Mouse (Mus musculus): ENCODE data around the gene Mpdu1. TPM values are rescaled to one million over a fixed set of nuclear protein-coding genes. Genes with fewer than 3 reads are reported as not detected.
"Not testable (repeated sequence)": the region's sequence is repeated elsewhere in the genome, so short reads cannot be mapped to it uniquely, and the experiment has no call there.

Mpdu1 gene
- total and polyA plus RNA-seq, 3 experiments, result 60.9 to 259 (median 101) TPM

DNA sequence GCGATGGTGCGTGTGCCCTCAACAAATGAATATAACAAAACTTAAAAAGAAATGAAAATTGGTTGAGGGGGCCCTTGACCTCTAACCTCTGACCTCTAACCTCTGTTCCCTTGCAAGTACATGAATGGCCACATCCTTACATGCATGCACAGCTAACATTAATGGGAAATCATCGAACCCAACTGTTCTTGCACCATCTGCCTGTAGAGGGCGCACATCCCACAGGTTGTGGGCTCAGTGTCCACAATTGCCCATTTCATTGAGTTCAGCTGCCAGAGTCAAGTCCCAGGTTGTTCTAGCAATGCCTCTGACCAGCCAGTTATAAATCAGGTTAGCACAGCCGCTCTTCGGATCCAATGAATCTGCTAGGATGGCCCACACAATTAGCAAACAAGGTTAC, 34.2 kb downstream of the Mpdu1 start (continued):
- TF ChIP-seq MYB (IDR thresholded peaks at IDR 0.05; ENCODE audit: low read depth, low read length) (no peak), CTCF (IDR thresholded peaks at IDR 0.05 in 2 of 3, conservative IDR thresholded peaks at IDR 0.05 in 1 of 3; ENCODE audit: control insufficient read depth in 1 of 3, insufficient read depth in 1 of 3, low read depth in 2 of 3, low read length in 3 of 3, poor library complexity in 1 of 3, severe bottlenecking in 1 of 3) (peak; percentile 94 to 97 (median 97)), RCOR1 (IDR thresholded peaks at IDR 0.05; ENCODE audit: low read depth, low read length) (no peak), HCFC1 (IDR thresholded peaks at IDR 0.05; ENCODE audit: low read depth, low read length) (0 out of 2 replicates have a peak, but pooled peaks have one; percentile 28), ZKSCAN1 (IDR thresholded peaks at IDR 0.05; ENCODE audit: low read depth, low read length) (no peak), POLR2A (IDR thresholded peaks at IDR 0.05; ENCODE audit: control insufficient read depth in 1 of 2, insufficient read depth in 1 of 2, low read depth in 1 of 2, low read length in 2 of 2, poor library complexity in 1 of 2) (no peak), POLR2AphosphoS5 (IDR thresholded peaks at IDR 0.05; ENCODE audit: borderline replicate concordance, low read depth, low read length) (no peak), MEF2A (IDR thresholded peaks at IDR 0.05; ENCODE audit: extremely low read depth, insufficient replicate concordance, low read depth, low read length, poor library complexity, severe bottlenecking) (no peak), RAD21 (IDR thresholded peaks at IDR 0.05; ENCODE audit: low read depth, low read length) (peak; percentile 55), CHD1 (IDR thresholded peaks at IDR 0.05; ENCODE audit: low read depth, low read length) (no peak), TBP (IDR thresholded peaks at IDR 0.05; ENCODE audit: low read depth, low read length) (no peak), SIN3A (IDR thresholded peaks at IDR 0.05; ENCODE audit: low read length) (peak; percentile 69), MAFK (IDR thresholded peaks at IDR 0.05; ENCODE audit: borderline replicate concordance, low read depth, low read length) (no peak), SMC3 (IDR thresholded peaks at IDR 0.05; ENCODE audit: low read depth, low read length) (peak; percentile 72), ZC3H11A (IDR thresholded peaks at IDR 0.05; ENCODE audit: low read depth, low read length) (peak; percentile 42; the same call in 1 of the 2 replicates)

DNA sequence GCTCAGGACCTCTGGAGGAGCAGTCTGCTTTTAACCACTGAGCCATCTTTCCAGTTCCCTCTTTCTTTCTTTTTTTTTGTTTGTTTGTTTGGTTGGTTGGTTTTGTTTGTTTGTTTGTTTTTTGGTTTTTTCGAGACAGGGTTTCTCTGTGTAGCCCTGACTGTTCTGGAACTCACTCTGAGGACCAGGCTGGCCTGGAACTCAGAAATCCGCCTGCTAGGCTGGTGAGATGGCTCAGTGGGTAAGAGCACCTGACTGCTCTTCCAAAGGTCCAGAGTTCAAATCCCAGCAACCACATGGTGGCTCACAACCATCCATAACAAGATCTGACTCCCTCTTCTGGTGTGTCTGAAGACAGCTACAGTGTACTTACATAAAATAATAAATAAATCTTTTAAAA, 38.1 kb downstream of the Mpdu1 start:
- not testable (repeated sequence) for H3K27ac ChIP-seq (ENCODE audit: control insufficient read depth, low read depth, low read length); H3K36me3 ChIP-seq (ENCODE audit: control insufficient read depth in 1 of 2, insufficient read depth in 2 of 2, low read length in 2 of 2); H3K4me3 ChIP-seq (ENCODE audit: control insufficient read depth in 1 of 2, insufficient read depth in 1 of 2, low read depth in 2 of 2, low read length in 2 of 2); DNase-seq (ENCODE audit: low read depth, low spot score); H3K79me2 ChIP-seq (ENCODE audit: control insufficient read depth, insufficient read depth, low read length, poor library complexity); H3K27me3 ChIP-seq (ENCODE audit: control insufficient read depth in 1 of 2, insufficient read depth in 2 of 2, low read length in 2 of 2); H3K9ac ChIP-seq (ENCODE audit: control insufficient read depth, low read depth, low read length, poor library complexity, severe bottlenecking); H3K9me3 ChIP-seq (replicated peaks; ENCODE audit: insufficient read depth, low read length)
- H3K4me1 ChIP-seq (ENCODE audit: control insufficient read depth in 1 of 2, insufficient read depth in 2 of 2, low read length in 2 of 2), result peaks cover 6 to 12% of the 10 kb centered on the region in 2 experiments
- 0 out of 2 replicates have a peak, but pooled peaks have one; percentile 20 for TF ChIP-seq ZNF384 (IDR thresholded peaks at IDR 0.05; ENCODE audit: low read depth, low read length)

DNA sequence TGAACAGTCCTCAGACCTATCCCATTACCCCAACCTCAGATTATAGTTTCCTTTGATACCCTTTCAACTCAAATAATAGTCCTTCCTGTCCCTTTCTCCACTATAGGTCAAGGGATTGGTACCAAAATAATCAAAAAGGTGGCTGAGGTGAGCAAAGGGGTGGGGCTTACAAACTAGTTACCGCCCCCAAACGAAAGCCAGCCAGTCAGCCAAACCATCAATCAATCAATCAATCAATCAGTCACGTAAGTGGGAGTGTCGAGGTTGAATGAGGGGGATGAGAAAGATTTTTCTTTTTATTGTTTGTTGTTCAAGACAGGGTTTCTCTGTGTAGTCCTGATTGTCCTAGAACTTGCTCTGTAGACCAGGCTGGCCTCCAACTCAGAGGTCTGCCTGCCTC, 39.4 kb downstream of the Mpdu1 start:
- Histone ChIP-seq H3K9ac (ENCODE audit: control insufficient read depth, low read depth, low read length, poor library complexity, severe bottlenecking) (no peak overlapping the region), H3K4me3 (ENCODE audit: control insufficient read depth in 1 of 2, insufficient read depth in 1 of 2, low read depth in 2 of 2, low read length in 2 of 2) (no peak overlapping the region), H3K9me3 (replicated peaks; ENCODE audit: insufficient read depth, low read length) (no peaks in the 10 kb centered on the region), H3K27ac (ENCODE audit: control insufficient read depth, low read depth, low read length) (no peak overlapping the region), H3K4me1 (ENCODE audit: control insufficient read depth in 1 of 2, insufficient read depth in 2 of 2, low read length in 2 of 2) (peaks cover 6 to 12% of the 10 kb centered on the region in 2 experiments), H3K79me2 (ENCODE audit: control insufficient read depth, insufficient read depth, low read length, poor library complexity) (no peaks in the 10 kb centered on the region), H3K27me3 (ENCODE audit: control insufficient read depth in 1 of 2, insufficient read depth in 2 of 2, low read length in 2 of 2) (no peaks in the 10 kb centered on the region), H3K36me3 (ENCODE audit: control insufficient read depth in 1 of 2, insufficient read depth in 2 of 2, low read length in 2 of 2) (peaks cover 0 to 10% of the 10 kb centered on the region in 2 experiments; a peak in 2 of 4 replicates)
- TF ChIP-seq JUND (IDR thresholded peaks at IDR 0.05; ENCODE audit: low read depth, low read length) (no peak), MAFK (IDR thresholded peaks at IDR 0.05; ENCODE audit: borderline replicate concordance, low read depth, low read length) (no peak), NRF1 (IDR thresholded peaks at IDR 0.05; ENCODE audit: insufficient read depth, low read depth, low read length, poor library complexity, severe bottlenecking) (no peak), CTCF (IDR thresholded peaks at IDR 0.05 in 2 of 3, conservative IDR thresholded peaks at IDR 0.05 in 1 of 3; ENCODE audit: control insufficient read depth in 1 of 3, insufficient read depth in 1 of 3, low read depth in 2 of 3, low read length in 3 of 3, poor library complexity in 1 of 3, severe bottlenecking in 1 of 3) (no peak), NELFE (IDR thresholded peaks at IDR 0.05; ENCODE audit: low read depth, low read length) (no peak), SMC3 (IDR thresholded peaks at IDR 0.05; ENCODE audit: low read depth, low read length) (no peak), CHD1 (IDR thresholded peaks at IDR 0.05; ENCODE audit: low read depth, low read length) (no peak), USF1 (IDR thresholded peaks at IDR 0.05; ENCODE audit: low read depth, low read length) (no peak), ZNF384 (IDR thresholded peaks at IDR 0.05; ENCODE audit: low read depth, low read length) (no peak), MYC (IDR thresholded peaks at IDR 0.05; ENCODE audit: low read depth, low read length) (no peak), RAD21 (IDR thresholded peaks at IDR 0.05; ENCODE audit: low read depth, low read length) (no peak), ZC3H11A (IDR thresholded peaks at IDR 0.05; ENCODE audit: low read depth, low read length) (no peak), TCF12 (IDR thresholded peaks at IDR 0.05; ENCODE audit: low read depth, low read length) (no peak), BHLHE40 (IDR thresholded peaks at IDR 0.05; ENCODE audit: borderline replicate concordance, low read depth, low read length) (no peak), RCOR1 (IDR thresholded peaks at IDR 0.05; ENCODE audit: low read depth, low read length) (no peak)
- DNase-seq (ENCODE audit: low read depth, low spot score), result no peak

All from MEL (cell line).